Mouse (Mus musculus) T-helper 2 cell (primary cell): Measurements from ENCODE around the gene Smarcc2.

Experiments used
- in situ Hi-C: fragments of 300-600 bp; cut with MboI, MseI; formaldehyde crosslinking; loops from one replicate; pipeline ENCODE4 v1.15.1; 2025; ENCODE audit warnings: high pct_unique_total_duplicates

The Smarcc2 gene

GRCm38 (mm10) chr10:128458719-128459408 lies at the start of gene Smarcc2:
Gene Smarcc2, plus strand, starts transcription at chr10:128459248.
- in situ Hi-C loops = loop anchor here (10.0 kb wide), 1 partner anchor 54 kb away; the partner anchor contains the start of gene Slc39a5

GRCm38 (mm10) chr10:128409692-128410559 lies 49.1 kb upstream of the Smarcc2 start:
- in situ Hi-C loops = loop anchor here (10.0 kb wide), 1 partner anchor 45 kb away; the partner anchor contains the start of gene Smarcc2

GRCm38 (mm10) chr10:128410560-128410845 lies 48.5 kb upstream of the Smarcc2 start:
- in situ Hi-C loops = no loop called here

- in situ Hi-C loops = no loop called here
Observed at GRCm38 (mm10) chr10:128411211-128412054, 47.6 kb upstream of the Smarcc2 start, which contains the start of the genes Nabp2 and Rnf41. Gene Nabp2, minus strand, starts transcription at chr10:128411492. Gene Rnf41, plus strand, starts transcription at chr10:128411657.

GRCm38 (mm10) chr10:128412055-128412381 lies 47.0 kb upstream of the Smarcc2 start:
- in situ Hi-C loops = no loop called here

GRCm38 (mm10) chr10:128412558-128412957 lies 46.5 kb upstream of the Smarcc2 start:
- in situ Hi-C loops = no loop called here

GRCm38 (mm10) chr10:128413076-128413475 lies 46.0 kb upstream of the Smarcc2 start:
- in situ Hi-C loops = no loop called here

- in situ Hi-C loops = no loop called here
Observed at GRCm38 (mm10) chr10:128414848-128415247, 44.2 kb upstream of the Smarcc2 start.

GRCm38 (mm10) chr10:128422426-128422825 lies 36.6 kb upstream of the Smarcc2 start:
- in situ Hi-C loops = no loop called here

GRCm38 (mm10) chr10:128424604-128425003 lies 34.4 kb upstream of the Smarcc2 start:
- in situ Hi-C loops = no loop called here

GRCm38 (mm10) chr10:128425260-128425659 lies 33.8 kb upstream of the Smarcc2 start:
- in situ Hi-C loops = no loop called here

- in situ Hi-C loops = no loop called here
Observed at GRCm38 (mm10) chr10:128429052-128429451, 30.0 kb upstream of the Smarcc2 start.

GRCm38 (mm10) chr10:128429454-128429853 lies 29.6 kb upstream of the Smarcc2 start:
- in situ Hi-C loops = no loop called here

GRCm38 (mm10) chr10:128433417-128433816 lies 25.6 kb upstream of the Smarcc2 start:
- in situ Hi-C loops = no loop called here

- in situ Hi-C loops = no loop called here
Observed at GRCm38 (mm10) chr10:128434681-128435080, 24.4 kb upstream of the Smarcc2 start.

- in situ Hi-C loops = no loop called here
Observed at GRCm38 (mm10) chr10:128435186-128435823, 23.7 kb upstream of the Smarcc2 start.

- in situ Hi-C loops = no loop called here
Observed at GRCm38 (mm10) chr10:128435873-128436272, 23.2 kb upstream of the Smarcc2 start.

- in situ Hi-C loops = no loop called here
Observed at GRCm38 (mm10) chr10:128436376-128436775, 22.7 kb upstream of the Smarcc2 start.

- in situ Hi-C loops = no loop called here
Observed at GRCm38 (mm10) chr10:128438675-128439279, 20.3 kb upstream of the Smarcc2 start.

GRCm38 (mm10) chr10:128440407-128440806 lies 18.6 kb upstream of the Smarcc2 start:
- in situ Hi-C loops = no loop called here
